ENCODE assay signal across 8 mouse cellular contexts in genomic region chr15:88866934-88867356, GRCm38 (mm10). TPM values are rescaled to one million over a fixed set of nuclear protein-coding genes. Genes with fewer than 3 reads are reported as not detected.
ATAC-seq lines count a peak whose summit lies in the region.

No protein-coding gene starts in this region.

- H3K27me3 ChIP-seq in forebrain, embryonic 12.5 days, result no peaks in the 10 kb centered on the region
- no peaks in the 10 kb centered on the region for H3K27me3 ChIP-seq in forebrain, embryonic 15.5 days
- peaks cover 19% of the 10 kb centered on the region for H3K27me3 ChIP-seq in megakaryocyte, embryonic 14.5 days (replicated peaks)
- H3K27me3 ChIP-seq in intestine, embryonic 16.5 days (replicated peaks; ENCODE audit: control insufficient read depth, insufficient read depth, low read length), result no peaks in the 10 kb centered on the region
- no peaks in the 10 kb centered on the region for H3K27me3 ChIP-seq in stomach, embryonic 14.5 days (ENCODE audit: control insufficient read depth, insufficient read depth, low read length)
- no peaks in the 10 kb centered on the region for H3K27me3 ChIP-seq in forebrain, embryonic 16.5 days (replicated peaks; ENCODE audit: control insufficient read depth, insufficient read depth, low read length)

- no peak for ATAC-seq in forebrain, embryonic 12.5 days (ENCODE audit: low FRiP score)
- no peak for ATAC-seq in forebrain, embryonic 15.5 days (replicated peaks)
- ATAC-seq in megakaryocyte, adult 5-6 weeks (ENCODE audit: poor library complexity, severe bottlenecking), result no peak
- no peak for ATAC-seq in intestine, embryonic 16.5 days
- ATAC-seq in stomach, embryonic 14.5 days (ENCODE audit: insufficient number of reproducible peaks, insufficient read depth, low FRiP score, low read depth), result no peak
- ATAC-seq in frontal cortex, adult (ENCODE audit: low TSS enrichment), result no peak
- no peak for ATAC-seq in forebrain, embryonic 16.5 days

- 61% methylated on average over 7 of the region's 7 CpGs for WGBS in forebrain, embryonic 12.5 days
- 59% methylated on average over 7 of the region's 7 CpGs for WGBS in forebrain, embryonic 15.5 days
- WGBS in intestine, embryonic 16.5 days, result 40% methylated on average over 7 of the region's 7 CpGs
- WGBS in stomach, embryonic 14.5 days, result 42% methylated on average over 7 of the region's 7 CpGs
- 61% methylated on average over 7 of the region's 7 CpGs for WGBS in forebrain, embryonic 16.5 days

- no peak overlapping the region for H3K4me2 ChIP-seq in forebrain, embryonic 12.5 days
- no peak overlapping the region for H3K4me2 ChIP-seq in forebrain, embryonic 15.5 days (replicated peaks)
- no peak overlapping the region for H3K4me2 ChIP-seq in intestine, embryonic 16.5 days (ENCODE audit: low read depth, low read length)
- H3K4me2 ChIP-seq in stomach, embryonic 14.5 days (replicated peaks; ENCODE audit: low read depth, low read length), result no peak overlapping the region
- H3K4me2 ChIP-seq in forebrain, embryonic 16.5 days (ENCODE audit: low read length), result no peak overlapping the region

- peaks cover 32% of the 10 kb centered on the region for H3K36me3 ChIP-seq in forebrain, embryonic 12.5 days (replicated peaks)
- H3K36me3 ChIP-seq in forebrain, embryonic 15.5 days, result peaks cover 21% of the 10 kb centered on the region
- peaks cover 31% of the 10 kb centered on the region for H3K36me3 ChIP-seq in megakaryocyte, embryonic 14.5 days (replicated peaks; ENCODE audit: low read length)
- H3K36me3 ChIP-seq in intestine, embryonic 16.5 days (ENCODE audit: control insufficient read depth, insufficient read depth, low read length), result peaks cover 11% of the 10 kb centered on the region
- peaks cover 26% of the 10 kb centered on the region for H3K36me3 ChIP-seq in stomach, embryonic 14.5 days (ENCODE audit: control insufficient read depth, insufficient read depth, low read length)
- H3K36me3 ChIP-seq in forebrain, embryonic 16.5 days (ENCODE audit: control insufficient read depth, insufficient read depth), result peaks cover 18% of the 10 kb centered on the region; the same call in 1 of the 2 replicates

- H3K4me1 ChIP-seq in forebrain, embryonic 12.5 days, result peaks cover 27% of the 10 kb centered on the region
- H3K4me1 ChIP-seq in forebrain, embryonic 15.5 days, result peaks cover 15% of the 10 kb centered on the region
- H3K4me1 ChIP-seq in megakaryocyte, embryonic 14.5 days, result peaks cover 59% of the 10 kb centered on the region
- peaks cover 42% of the 10 kb centered on the region for H3K4me1 ChIP-seq in intestine, embryonic 16.5 days (ENCODE audit: control insufficient read depth, insufficient read depth, low read length)
- H3K4me1 ChIP-seq in stomach, embryonic 14.5 days (ENCODE audit: control insufficient read depth, insufficient read depth, low read length), result peaks cover 33% of the 10 kb centered on the region
- peaks cover 18% of the 10 kb centered on the region for H3K4me1 ChIP-seq in forebrain, embryonic 16.5 days (replicated peaks; ENCODE audit: control insufficient read depth, insufficient read depth, low read length)

- peak overlapping the region; percentile 25; the same call in 1 of the 2 replicates for H3K27ac ChIP-seq in forebrain, embryonic 12.5 days
- no peak overlapping the region for H3K27ac ChIP-seq in forebrain, embryonic 15.5 days (replicated peaks)
- H3K27ac ChIP-seq in intestine, embryonic 16.5 days (ENCODE audit: low read length), result peak overlapping the region; percentile 61
- H3K27ac ChIP-seq in stomach, embryonic 14.5 days (ENCODE audit: low read length), result peak overlapping the region; percentile 44; the same call in 1 of the 2 replicates
- no peak overlapping the region for H3K27ac ChIP-seq in forebrain, embryonic 16.5 days (ENCODE audit: low read length)

- H3K4me3 ChIP-seq in forebrain, embryonic 12.5 days (replicated peaks), result no peak overlapping the region
- H3K4me3 ChIP-seq in forebrain, embryonic 15.5 days, result no peak overlapping the region
- H3K4me3 ChIP-seq in megakaryocyte, embryonic 14.5 days (replicated peaks), result peak overlapping the region; percentile 50
- H3K4me3 ChIP-seq in intestine, embryonic 16.5 days (ENCODE audit: low read length), result no peak overlapping the region
- no peak overlapping the region for H3K4me3 ChIP-seq in stomach, embryonic 14.5 days (ENCODE audit: low read depth, low read length)
- no peak overlapping the region for H3K4me3 ChIP-seq in forebrain, embryonic 16.5 days (replicated peaks; ENCODE audit: low read length)

- peaks cover 5% of the 10 kb centered on the region; the same call in 1 of the 2 replicates for H3K9me3 ChIP-seq in forebrain, embryonic 12.5 days
- no peaks in the 10 kb centered on the region for H3K9me3 ChIP-seq in forebrain, embryonic 15.5 days
- no peaks in the 10 kb centered on the region; the same call in 1 of the 2 replicates for H3K9me3 ChIP-seq in megakaryocyte, embryonic 14.5 days
- H3K9me3 ChIP-seq in intestine, embryonic 16.5 days (ENCODE audit: control insufficient read depth, low read length), result no peaks in the 10 kb centered on the region
- H3K9me3 ChIP-seq in stomach, embryonic 14.5 days (ENCODE audit: control insufficient read depth, low read depth, low read length), result no peaks in the 10 kb centered on the region
- H3K9me3 ChIP-seq in forebrain, embryonic 16.5 days (ENCODE audit: control insufficient read depth, low read length), result no peaks in the 10 kb centered on the region

- H3K9ac ChIP-seq in forebrain, embryonic 12.5 days, result no peak overlapping the region
- H3K9ac ChIP-seq in forebrain, embryonic 15.5 days (replicated peaks), result no peak overlapping the region
- peak overlapping the region; percentile 19; the same call in 1 of the 2 replicates for H3K9ac ChIP-seq in intestine, embryonic 16.5 days (ENCODE audit: low read depth, low read length)
- H3K9ac ChIP-seq in stomach, embryonic 14.5 days (replicated peaks; ENCODE audit: low read depth, low read length), result no peak overlapping the region
- H3K9ac ChIP-seq in forebrain, embryonic 16.5 days (replicated peaks; ENCODE audit: low read depth, low read length), result no peak overlapping the region

RNA-seq across cellular contexts. Expression of gene Pim3, which starts 5.0 kb away (rescaled TPM):
- 46.0 and 49.4 TPM in 2 replicates for polyA plus RNA-seq in forebrain, embryonic 12.5 days (2016; fragmentation: Nextera tagmentation; extraction: Ambion mirVana)
- polyA plus RNA-seq in forebrain, embryonic 15.5 days (2015; fragmentation: Nextera tagmentation; extraction: Ambion mirVana), result 69.1 and 70.7 TPM in 2 replicates
- 14.1 and 18.1 TPM in 2 replicates for polyA plus RNA-seq in megakaryocyte, embryonic 14.5 days (2012; ENCODE audit: insufficient read depth, low replicate concordance)
- total RNA-seq in megakaryocyte, adult 5-6 weeks (2015), result 6.9 and 12.5 TPM in 2 replicates
- 3.3 and 4.7 TPM in 2 replicates for total RNA-seq in megakaryocyte, adult 5-6 weeks (2017)
- 45.7 and 46.3 TPM in 2 replicates for polyA plus RNA-seq in intestine, embryonic 16.5 days (2015; fragmentation: Nextera tagmentation; extraction: Ambion mirVana)
- 35.9 and 38.4 TPM in 2 replicates for polyA plus RNA-seq in stomach, embryonic 14.5 days (2014; fragmentation: Nextera tagmentation; extraction: Ambion mirVana)
- 58.2 and 70.7 TPM in 2 replicates for polyA plus RNA-seq in forebrain, embryonic 16.5 days (2015; fragmentation: Nextera tagmentation; extraction: Ambion mirVana)

RNA-seq across cellular contexts. Expression of gene Creld2, which starts 47.5 kb away (rescaled TPM):
- 63.1 and 64.3 TPM in 2 replicates for polyA plus RNA-seq in forebrain, embryonic 12.5 days (2016; fragmentation: Nextera tagmentation; extraction: Ambion mirVana)
- 58.5 and 59.5 TPM in 2 replicates for polyA plus RNA-seq in forebrain, embryonic 15.5 days (2015; fragmentation: Nextera tagmentation; extraction: Ambion mirVana)
- 18.5 and 51.3 TPM in 2 replicates for polyA plus RNA-seq in megakaryocyte, embryonic 14.5 days (2012; ENCODE audit: insufficient read depth, low replicate concordance)
- 21.5 and 22.2 TPM in 2 replicates for total RNA-seq in megakaryocyte, adult 5-6 weeks (2015)
- total RNA-seq in megakaryocyte, adult 5-6 weeks (2017), result 38.6 and 41.4 TPM in 2 replicates
- polyA plus RNA-seq in intestine, embryonic 16.5 days (2015; fragmentation: Nextera tagmentation; extraction: Ambion mirVana), result 123 and 137 TPM in 2 replicates
- 59.6 and 72.9 TPM in 2 replicates for polyA plus RNA-seq in stomach, embryonic 14.5 days (2014; fragmentation: Nextera tagmentation; extraction: Ambion mirVana)
- polyA plus RNA-seq in forebrain, embryonic 16.5 days (2015; fragmentation: Nextera tagmentation; extraction: Ambion mirVana), result 57.3 and 60.4 TPM in 2 replicates

RNA-seq across cellular contexts. Expression of gene Alg12, which starts 47.8 kb away (rescaled TPM):
- 8.3 and 8.9 TPM in 2 replicates for polyA plus RNA-seq in forebrain, embryonic 12.5 days (2016; fragmentation: Nextera tagmentation; extraction: Ambion mirVana)
- 7.8 and 8.5 TPM in 2 replicates for polyA plus RNA-seq in forebrain, embryonic 15.5 days (2015; fragmentation: Nextera tagmentation; extraction: Ambion mirVana)
- 1.6 and 6.8 TPM in 2 replicates for polyA plus RNA-seq in megakaryocyte, embryonic 14.5 days (2012; ENCODE audit: insufficient read depth, low replicate concordance)
- total RNA-seq in megakaryocyte, adult 5-6 weeks (2015), result 11.0 and 13.0 TPM in 2 replicates
- total RNA-seq in megakaryocyte, adult 5-6 weeks (2017), result 5.1 and 5.7 TPM in 2 replicates
- polyA plus RNA-seq in intestine, embryonic 16.5 days (2015; fragmentation: Nextera tagmentation; extraction: Ambion mirVana), result 16.7 and 16.9 TPM in 2 replicates
- 10.5 and 12.7 TPM in 2 replicates for polyA plus RNA-seq in stomach, embryonic 14.5 days (2014; fragmentation: Nextera tagmentation; extraction: Ambion mirVana)
- 6.6 and 8.8 TPM in 2 replicates for polyA plus RNA-seq in forebrain, embryonic 16.5 days (2015; fragmentation: Nextera tagmentation; extraction: Ambion mirVana)

Comparison
In these comparisons a context has a peak if more than half of its experiments do, and no peak if none do; other contexts are left out.
1. H3K27ac ChIP-seq: peak in forebrain, embryonic 12.5 days (single experiment), intestine, embryonic 16.5 days (single experiment) and stomach, embryonic 14.5 days (single experiment); none in forebrain, embryonic 15.5 days (single experiment) and forebrain, embryonic 16.5 days (single experiment).